Mouse (Mus musculus) kidney, postnatal 0 days (tissue): Measurements from ENCODE around the gene Rtn3. TPM values are rescaled to one million over a fixed set of nuclear protein-coding genes. Genes with fewer than 3 reads are reported as not detected.

ENCODE experiments used
- ATAC-seq: fragments of 200-750 bp; cut with Nextera tagmentation; replicated peaks from 2 replicates; pipeline ENCODE4 v1.8.0; 2017; ENCODE audit warnings: low read depth, moderate number of reproducible peaks, moderate TSS enrichment, moderate library complexity; ENCODE audit not compliant: low FRiP score
- DNase-seq: peaks from one replicate; pipeline ENCODE4 v3.0.0-alpha.2; 2016; ENCODE audit warnings: low spot score
- H3K27ac ChIP-seq: fragments of 300-500 bp; sonication (generic); 2 replicates; pipeline ENCODE4 v1.5.1; 2014; ENCODE audit warnings: mild to moderate bottlenecking
- H3K27me3 ChIP-seq: fragments of 300-500 bp; sonication (generic); 2 replicates; pipeline ENCODE4 v1.6.1; 2014; ENCODE audit warnings: low read length, mixed read lengths; ENCODE audit not compliant: insufficient read depth
- H3K36me3 ChIP-seq: fragments of 300-500 bp; sonication (generic); 2 replicates; pipeline ENCODE4 v1.6.1; 2014; ENCODE audit warnings: low read length, mixed read lengths; ENCODE audit not compliant: insufficient read depth
- H3K4me1 ChIP-seq: fragments of 300-500 bp; sonication (generic); replicated peaks from 2 replicates; pipeline ENCODE4 v1.6.1; 2014; ENCODE audit warnings: antibody characterized with exemption, low read length, mixed read lengths; ENCODE audit not compliant: insufficient read depth
- H3K4me2 ChIP-seq: fragments of 300-500 bp; sonication (generic); 2 replicates; pipeline ENCODE4 v1.6.1; 2014; ENCODE audit warnings: mild to moderate bottlenecking, low read length, moderate library complexity, mixed read lengths
- H3K4me3 ChIP-seq: fragments of 300-500 bp; sonication (generic); replicated peaks from 2 replicates; pipeline ENCODE4 v1.5.1; 2014; ENCODE audit warnings: low read depth, low read length
- H3K9ac ChIP-seq: fragments of 300-500 bp; sonication (generic); 2 replicates; pipeline ENCODE4 v1.6.1; 2014; ENCODE audit warnings: low read depth, low read length
- H3K9me3 ChIP-seq: fragments of 300-500 bp; sonication (generic); replicated peaks from 2 replicates; pipeline ENCODE4 v1.6.1; 2016; ENCODE audit warnings: low read length, inconsistent platforms, mixed read lengths
- CTCF ChIP-seq: IDR thresholded peaks from 2 replicates; pipeline ENCODE4 v1.5.1; 2016; ENCODE audit warnings: antibody characterized with exemption, low read depth, mild to moderate bottlenecking, moderate library complexity
- WGBS: fragments of 180-500 bp; shearing (Covaris S2); extraction: QIAGEN DNeasy Blood & Tissue Kit; methylation state at CpG from one replicate; pipeline ENCODE4 v1.1.7; 2014; 5-methylcytosine and 5-hydroxymethylcytosine counted together
- microRNA-seq: library from miRNA; unstranded; fragments of <30 nt; microRNA quantifications from one replicate; pipeline ENCODE4, GENCODE M21; 2016
- polyA plus RNA-seq: library from polyadenylated mRNA; unstranded; fragments of >200 nt; fragmentation: Nextera tagmentation; extraction: Ambion mirVana; gene quantifications from 2 replicates; pipeline ENCODE4 v1.2.1, GENCODE M21; 2015

The Rtn3 gene
- polyA plus RNA-seq, 1 experiment from 2014 or later, result 195 TPM

GRCm38 (mm10) chr19:7381906-7382247 is 101.2 kb downstream of the Rtn3 start:
- no peaks in the 10 kb centered on the region for H3K9me3 ChIP-seq
- peak overlapping the region; percentile 94 for H3K9ac ChIP-seq
- no peak for DNase-seq
- peak overlapping the region; percentile 68 for H3K4me2 ChIP-seq
- H3K4me1 ChIP-seq, result peaks cover 9% of the 10 kb centered on the region
- no peaks in the 10 kb centered on the region for H3K27me3 ChIP-seq
- no peak for ATAC-seq
- no peak for TF ChIP-seq CTCF
- no peaks in the 10 kb centered on the region for H3K36me3 ChIP-seq
- H3K4me3 ChIP-seq, result peak overlapping the region; percentile 98
- WGBS, result 0% methylated on average over 8 of the region's 8 CpGs
- H3K27ac ChIP-seq, result peak overlapping the region; percentile 93

GRCm38 (mm10) chr19:7377639-7378038 is 105.4 kb downstream of the Rtn3 start:
- no peak overlapping the region for H3K27ac ChIP-seq
- no peak overlapping the region for H3K4me2 ChIP-seq
- peaks cover 25% of the 10 kb centered on the region for H3K36me3 ChIP-seq
- H3K9me3 ChIP-seq, result no peaks in the 10 kb centered on the region
- ATAC-seq, result no peak
- H3K9ac ChIP-seq, result no peak overlapping the region
- no peak overlapping the region for H3K4me3 ChIP-seq
- no peak for DNase-seq
- H3K4me1 ChIP-seq, result peaks cover 9% of the 10 kb centered on the region
- no peaks in the 10 kb centered on the region for H3K27me3 ChIP-seq
- 76% methylated on average over 2 of the region's 2 CpGs for WGBS
- TF ChIP-seq CTCF, result no peak

Small RNA genes within 50 kb of the gene (microRNA-seq; reads per million reads assigned to microRNA genes)
- gene Mir6991, result not detected

Other genes starting within 250 kb of the Rtn3 start
- 47.3 and 55.8 TPM in 2 replicates for gene Naa40, start 242.1 kb downstream of the Rtn3 start, polyA plus RNA-seq
- 4.9 and 6.3 TPM in 2 replicates for gene Rcor2, start 216.0 kb downstream of the Rtn3 start, polyA plus RNA-seq
- gene Mark2, start 141.4 kb downstream of the Rtn3 start, polyA plus RNA-seq, result 32.9 and 35.5 TPM in 2 replicates
- gene Spindoc, start 100.3 kb downstream of the Rtn3 start, polyA plus RNA-seq, result 19.2 and 21.9 TPM in 2 replicates
- 4.8 and 5.2 TPM in 2 replicates for gene 2700081O15Rik, start 65.7 kb downstream of the Rtn3 start, polyA plus RNA-seq
- gene Atl3, start 10.8 kb upstream of the Rtn3 start, polyA plus RNA-seq, result 11.1 and 14.8 TPM in 2 replicates
- gene Pla2g16, start 74.2 kb upstream of the Rtn3 start, polyA plus RNA-seq, result 20.5 and 20.6 TPM in 2 replicates
- 1.6 and 1.8 TPM in 2 replicates for gene Lgals12, start 123.9 kb upstream of the Rtn3 start, polyA plus RNA-seq
- 0.28 and 0.36 TPM in 2 replicates for gene Hrasls5, start 129.3 kb upstream of the Rtn3 start, polyA plus RNA-seq
- 80.5 and 88.0 TPM in 2 replicates for gene Slc22a19, start 228.0 kb upstream of the Rtn3 start, polyA plus RNA-seq